Mouse (Mus musculus): ENCODE measurements around the gene Enpp4.

Enpp4 gene

GRCm38 (mm10) chr17:44105287-44106138 is at the start of gene Enpp4:
TSS of gene Enpp4 (minus strand) at chr17:44105809.
- DNase-seq, result peak; percentile 87

GRCm38 (mm10) chr17:44155204-44155603 is 49.6 kb upstream of the Enpp4 start:
- no peak for DNase-seq

GRCm38 (mm10) chr17:44153871-44154270 is 48.3 kb upstream of the Enpp4 start:
- DNase-seq, result no peak

GRCm38 (mm10) chr17:44151889-44152288 is 46.3 kb upstream of the Enpp4 start:
- DNase-seq, result no peak

- DNase-seq, result peak; percentile 38
Observed at GRCm38 (mm10) chr17:44151130-44151529, 45.5 kb upstream of the Enpp4 start.

GRCm38 (mm10) chr17:44148109-44148846 is 42.7 kb upstream of the Enpp4 start:
- DNase-seq, result no peak

- DNase-seq, result no peak
Observed at GRCm38 (mm10) chr17:44145806-44146205, 40.2 kb upstream of the Enpp4 start.

GRCm38 (mm10) chr17:44136863-44137640 is 31.4 kb upstream of the Enpp4 start:
- no peak for DNase-seq

- no peak for DNase-seq
Observed at GRCm38 (mm10) chr17:44136018-44136417, 30.4 kb upstream of the Enpp4 start.

- DNase-seq, result no peak
Observed at GRCm38 (mm10) chr17:44134545-44134944, 28.9 kb upstream of the Enpp4 start.

GRCm38 (mm10) chr17:44134106-44134505 is 28.5 kb upstream of the Enpp4 start:
- no peak for DNase-seq

GRCm38 (mm10) chr17:44130429-44130828 is 24.8 kb upstream of the Enpp4 start:
- peak; percentile 73 for DNase-seq

- no peak for DNase-seq
Observed at GRCm38 (mm10) chr17:44129092-44129750, 23.6 kb upstream of the Enpp4 start.

- peak; percentile 20 for DNase-seq
Observed at GRCm38 (mm10) chr17:44121366-44122100, 15.9 kb upstream of the Enpp4 start.

GRCm38 (mm10) chr17:44118231-44118630 is 12.6 kb upstream of the Enpp4 start:
- DNase-seq, result no peak

- no peak for DNase-seq
Observed at GRCm38 (mm10) chr17:44117721-44118120, 12.1 kb upstream of the Enpp4 start.

- no peak for DNase-seq
Observed at GRCm38 (mm10) chr17:44116584-44116983, 11.0 kb upstream of the Enpp4 start.

GRCm38 (mm10) chr17:44108331-44108730 is 2.7 kb upstream of the Enpp4 start:
- no peak for DNase-seq

GRCm38 (mm10) chr17:44101961-44102360 is 3.6 kb downstream of the Enpp4 start:
- no peak for DNase-seq

GRCm38 (mm10) chr17:44100906-44101305 is 4.7 kb downstream of the Enpp4 start:
- DNase-seq, result no peak

GRCm38 (mm10) chr17:44100486-44100885 is 5.1 kb downstream of the Enpp4 start:
- no peak for DNase-seq

GRCm38 (mm10) chr17:44091512-44091911 is 14.1 kb downstream of the Enpp4 start:
- DNase-seq, result no peak
